Mouse (Mus musculus): ENCODE results near the gene Ccdc93. TPM values are rescaled to one million over a fixed set of nuclear protein-coding genes. Genes with fewer than 3 reads are reported as not detected.

Ccdc93 gene
- polyA plus RNA-seq, 1 experiment from 2014 or later, result 9.2 TPM

- H3K9ac ChIP-seq (ENCODE audit: low read depth, low read length), result no peak overlapping the region
- H3K4me3 ChIP-seq (ENCODE audit: low read depth, low read length), result no peak overlapping the region
- DNase-seq (ENCODE audit: low spot score) (no peak), ATAC-seq (replicated peaks; ENCODE audit: low FRiP score) (no peak)
- H3K27ac ChIP-seq (ENCODE audit: low read depth, low read length), result no peak overlapping the region; the same call in 1 of the 2 replicates
- no peaks in the 10 kb centered on the region for H3K4me1 ChIP-seq (replicated peaks; ENCODE audit: control insufficient read depth, insufficient read depth, low read length)
- peaks cover 11% of the 10 kb centered on the region for H3K36me3 ChIP-seq (ENCODE audit: control insufficient read depth, insufficient read depth, low read length)
- no peaks in the 10 kb centered on the region for H3K27me3 ChIP-seq (replicated peaks; ENCODE audit: control insufficient read depth, insufficient read depth, low read length)
- 86% methylated on average over 5 of the region's 5 CpGs for WGBS
- H3K4me2 ChIP-seq, result no peak overlapping the region
- no peaks in the 10 kb centered on the region for H3K9me3 ChIP-seq (ENCODE audit: control insufficient read depth, low read length)
Measured at GRCm38 (mm10) chr1:121477716-121478115, 46.9 kb downstream of the Ccdc93 start.

GRCm38 (mm10) chr1:121478284-121478980 is 47.6 kb downstream of the Ccdc93 start:
- Histone ChIP-seq H3K4me3 (ENCODE audit: low read depth, low read length) (no peak overlapping the region), H3K9ac (ENCODE audit: low read depth, low read length) (no peak overlapping the region), H3K4me1 (replicated peaks; ENCODE audit: control insufficient read depth, insufficient read depth, low read length) (no peaks in the 10 kb centered on the region), H3K36me3 (ENCODE audit: control insufficient read depth, insufficient read depth, low read length) (peaks cover 14% of the 10 kb centered on the region), H3K27ac (ENCODE audit: low read depth, low read length) (0 out of 2 replicates have a peak overlapping the region, but pooled peaks have one; percentile 13), H3K9me3 (ENCODE audit: control insufficient read depth, low read length) (no peaks in the 10 kb centered on the region), H3K27me3 (replicated peaks; ENCODE audit: control insufficient read depth, insufficient read depth, low read length) (no peaks in the 10 kb centered on the region), H3K4me2 (no peak overlapping the region)
- DNase-seq (ENCODE audit: low spot score) (no peak), ATAC-seq (replicated peaks; ENCODE audit: low FRiP score) (peak; percentile 62)
- WGBS, result 64% methylated on average over 12 of the region's 12 CpGs

- no peak for ATAC-seq (replicated peaks; ENCODE audit: low FRiP score)
- Histone ChIP-seq H3K4me3 (ENCODE audit: low read depth, low read length) (no peak overlapping the region), H3K4me1 (replicated peaks; ENCODE audit: control insufficient read depth, insufficient read depth, low read length) (no peaks in the 10 kb centered on the region), H3K9me3 (ENCODE audit: control insufficient read depth, low read length) (no peaks in the 10 kb centered on the region), H3K27me3 (replicated peaks; ENCODE audit: control insufficient read depth, insufficient read depth, low read length) (no peaks in the 10 kb centered on the region), H3K27ac (ENCODE audit: low read depth, low read length) (no peak overlapping the region), H3K4me2 (no peak overlapping the region), H3K36me3 (ENCODE audit: control insufficient read depth, insufficient read depth, low read length) (peaks cover 14% of the 10 kb centered on the region), H3K9ac (ENCODE audit: low read depth, low read length) (no peak overlapping the region)
- no peak for DNase-seq (ENCODE audit: low spot score)
- 86% methylated on average over 5 of the region's 5 CpGs for WGBS
Measured at GRCm38 (mm10) chr1:121479403-121479802, 48.6 kb downstream of the Ccdc93 start.

GRCm38 (mm10) chr1:121483091-121483490 is 52.2 kb downstream of the Ccdc93 start:
- Histone ChIP-seq H3K27ac (ENCODE audit: low read depth, low read length) (no peak overlapping the region), H3K36me3 (ENCODE audit: control insufficient read depth, insufficient read depth, low read length) (peaks cover 14% of the 10 kb centered on the region), H3K9ac (ENCODE audit: low read depth, low read length) (no peak overlapping the region), H3K27me3 (replicated peaks; ENCODE audit: control insufficient read depth, insufficient read depth, low read length) (no peaks in the 10 kb centered on the region), H3K4me3 (ENCODE audit: low read depth, low read length) (no peak overlapping the region), H3K4me1 (replicated peaks; ENCODE audit: control insufficient read depth, insufficient read depth, low read length) (no peaks in the 10 kb centered on the region), H3K4me2 (no peak overlapping the region), H3K9me3 (ENCODE audit: control insufficient read depth, low read length) (no peaks in the 10 kb centered on the region)
- ATAC-seq (replicated peaks; ENCODE audit: low FRiP score), result no peak
- no peak for DNase-seq (ENCODE audit: low spot score)
- WGBS, result 84% methylated on average over 4 of the region's 4 CpGs

GRCm38 (mm10) chr1:121486803-121487202 is 56.0 kb downstream of the Ccdc93 start:
- no peak for DNase-seq (ENCODE audit: low spot score)
- H3K9ac ChIP-seq (ENCODE audit: low read depth, low read length), result no peak overlapping the region
- no peak overlapping the region for H3K27ac ChIP-seq (ENCODE audit: low read depth, low read length)
- H3K4me2 ChIP-seq, result no peak overlapping the region
- no peak overlapping the region for H3K4me3 ChIP-seq (ENCODE audit: low read depth, low read length)
- no peaks in the 10 kb centered on the region for H3K9me3 ChIP-seq (ENCODE audit: control insufficient read depth, low read length)
- ATAC-seq (replicated peaks; ENCODE audit: low FRiP score), result no peak
- no peaks in the 10 kb centered on the region for H3K4me1 ChIP-seq (replicated peaks; ENCODE audit: control insufficient read depth, insufficient read depth, low read length)
- 94% methylated on average over 6 of the region's 6 CpGs for WGBS
- H3K36me3 ChIP-seq (ENCODE audit: control insufficient read depth, insufficient read depth, low read length), result peaks cover 14% of the 10 kb centered on the region
- H3K27me3 ChIP-seq (replicated peaks; ENCODE audit: control insufficient read depth, insufficient read depth, low read length), result no peaks in the 10 kb centered on the region

GRCm38 (mm10) chr1:121490241-121490640 is 59.4 kb downstream of the Ccdc93 start:
- Histone ChIP-seq H3K9me3 (ENCODE audit: control insufficient read depth, low read length) (no peaks in the 10 kb centered on the region), H3K9ac (ENCODE audit: low read depth, low read length) (no peak overlapping the region), H3K27ac (ENCODE audit: low read depth, low read length) (no peak overlapping the region), H3K27me3 (replicated peaks; ENCODE audit: control insufficient read depth, insufficient read depth, low read length) (no peaks in the 10 kb centered on the region), H3K4me2 (no peak overlapping the region), H3K36me3 (ENCODE audit: control insufficient read depth, insufficient read depth, low read length) (peaks cover 9% of the 10 kb centered on the region), H3K4me3 (ENCODE audit: low read depth, low read length) (no peak overlapping the region), H3K4me1 (replicated peaks; ENCODE audit: control insufficient read depth, insufficient read depth, low read length) (no peaks in the 10 kb centered on the region)
- peak; percentile 46; the same call in 1 of the 2 replicates for ATAC-seq (replicated peaks; ENCODE audit: low FRiP score)
- no peak for DNase-seq (ENCODE audit: low spot score)
- 35% methylated on average over 5 of the region's 5 CpGs for WGBS

GRCm38 (mm10) chr1:121497093-121497492 is 66.2 kb downstream of the Ccdc93 start:
- peaks cover 23% of the 10 kb centered on the region for H3K36me3 ChIP-seq (ENCODE audit: control insufficient read depth, insufficient read depth, low read length)

GRCm38 (mm10) chr1:121508729-121509128 is 77.9 kb downstream of the Ccdc93 start:
- H3K4me1 ChIP-seq (replicated peaks; ENCODE audit: control insufficient read depth, insufficient read depth, low read length), result no peaks in the 10 kb centered on the region
- H3K4me3 ChIP-seq (ENCODE audit: low read depth, low read length), result no peak overlapping the region
- 64% methylated on average over 2 of the region's 2 CpGs for WGBS
- no peak overlapping the region for H3K9ac ChIP-seq (ENCODE audit: low read depth, low read length)
- no peak overlapping the region for H3K27ac ChIP-seq (ENCODE audit: low read depth, low read length)
- ATAC-seq (replicated peaks; ENCODE audit: low FRiP score) (no peak), DNase-seq (ENCODE audit: low spot score) (no peak)
- no peaks in the 10 kb centered on the region for H3K9me3 ChIP-seq (ENCODE audit: control insufficient read depth, low read length)
- H3K4me2 ChIP-seq, result no peak overlapping the region
- no peaks in the 10 kb centered on the region for H3K36me3 ChIP-seq (ENCODE audit: control insufficient read depth, insufficient read depth, low read length)
- H3K27me3 ChIP-seq (replicated peaks; ENCODE audit: control insufficient read depth, insufficient read depth, low read length), result no peaks in the 10 kb centered on the region

More at GRCm38 (mm10) chr1:121497093-121497492, 66.2 kb downstream of the Ccdc93 start:
- no peaks in the 10 kb centered on the region for H3K27me3 ChIP-seq (replicated peaks; ENCODE audit: control insufficient read depth, insufficient read depth, low read length)
- 90% methylated on average over 4 of the region's 4 CpGs for WGBS
- H3K4me3 ChIP-seq (ENCODE audit: low read depth, low read length), result no peak overlapping the region
- H3K4me2 ChIP-seq, result no peak overlapping the region
- no peak overlapping the region for H3K27ac ChIP-seq (ENCODE audit: low read depth, low read length)
- no peaks in the 10 kb centered on the region for H3K9me3 ChIP-seq (ENCODE audit: control insufficient read depth, low read length)
- DNase-seq (ENCODE audit: low spot score) (no peak), ATAC-seq (replicated peaks; ENCODE audit: low FRiP score) (peak; percentile 60)
- H3K4me1 ChIP-seq (replicated peaks; ENCODE audit: control insufficient read depth, insufficient read depth, low read length), result no peaks in the 10 kb centered on the region
- no peak overlapping the region for H3K9ac ChIP-seq (ENCODE audit: low read depth, low read length)
